Mouse (Mus musculus) stomach, embryonic 14.5 days (tissue): ENCODE results near the gene Hint1. TPM values are rescaled to one million over a fixed set of nuclear protein-coding genes. Genes with fewer than 3 reads are reported as not detected.
"Not testable (repeated sequence)": the region's sequence is repeated elsewhere in the genome, so short reads cannot be mapped to it uniquely, and the experiment has no call there.

Source experiments
- ATAC-seq: fragments of 200-750 bp; cut with Nextera tagmentation; 2 replicates; pipeline ENCODE4 v1.8.0; 2017; ENCODE audit warnings: low read depth, moderate TSS enrichment; ENCODE audit not compliant: insufficient number of reproducible peaks, insufficient read depth, low FRiP score
- H3K27ac ChIP-seq: fragments of 300-500 bp; sonication (generic); 2 replicates; pipeline ENCODE4 v1.5.1; 2014; ENCODE audit warnings: mild to moderate bottlenecking, low read length, moderate library complexity, mixed read lengths
- H3K27me3 ChIP-seq: fragments of 300-500 bp; sonication (generic); 2 replicates; pipeline ENCODE4 v1.6.1; 2014; ENCODE audit warnings: low read length, control low read depth, mixed read lengths; ENCODE audit not compliant: control insufficient read depth, insufficient read depth
- H3K36me3 ChIP-seq: fragments of 300-500 bp; sonication (generic); 2 replicates; pipeline ENCODE4 v1.6.1; 2014; ENCODE audit warnings: mild to moderate bottlenecking, control low read depth, low read length, moderate library complexity, mixed read lengths; ENCODE audit not compliant: control insufficient read depth, insufficient read depth
- H3K4me1 ChIP-seq: fragments of 300-500 bp; sonication (generic); 2 replicates; pipeline ENCODE4 v1.6.1; 2014; ENCODE audit warnings: low read length, control low read depth, mixed read lengths; ENCODE audit not compliant: control insufficient read depth, insufficient read depth
- H3K4me2 ChIP-seq: fragments of 300-500 bp; sonication (generic); replicated peaks from 2 replicates; pipeline ENCODE4 v1.6.1; 2014; ENCODE audit warnings: low read depth, low read length, control low read depth
- H3K4me3 ChIP-seq: fragments of 300-500 bp; sonication (generic); 2 replicates; pipeline ENCODE4 v1.5.1; 2014; ENCODE audit warnings: low read depth, low read length, control low read depth
- H3K9ac ChIP-seq: fragments of 300-500 bp; sonication (generic); replicated peaks from 2 replicates; pipeline ENCODE4 v1.6.1; 2014; ENCODE audit warnings: low read depth, mild to moderate bottlenecking, control low read depth, low read length, moderate library complexity, mixed read lengths
- H3K9me3 ChIP-seq: fragments of 300-500 bp; sonication (generic); 2 replicates; pipeline ENCODE4 v1.6.1; 2016; ENCODE audit warnings: low read depth, low read length, control low read depth; ENCODE audit not compliant: control insufficient read depth
- WGBS: fragments of 180-500 bp; shearing (Covaris S2); extraction: QIAGEN DNeasy Blood & Tissue Kit; methylation state at CpG from one replicate; pipeline ENCODE4 v1.1.7; 2014; 5-methylcytosine and 5-hydroxymethylcytosine counted together
- polyA plus RNA-seq: library from polyadenylated mRNA; unstranded; fragments of >200 nt; fragmentation: Nextera tagmentation; extraction: Ambion mirVana; gene quantifications from 2 replicates; pipeline ENCODE4 v1.2.1, GENCODE M21; 2014

Gene Hint1
- polyA plus RNA-seq, 1 experiment from 2014 or later = 672 TPM

DNA sequence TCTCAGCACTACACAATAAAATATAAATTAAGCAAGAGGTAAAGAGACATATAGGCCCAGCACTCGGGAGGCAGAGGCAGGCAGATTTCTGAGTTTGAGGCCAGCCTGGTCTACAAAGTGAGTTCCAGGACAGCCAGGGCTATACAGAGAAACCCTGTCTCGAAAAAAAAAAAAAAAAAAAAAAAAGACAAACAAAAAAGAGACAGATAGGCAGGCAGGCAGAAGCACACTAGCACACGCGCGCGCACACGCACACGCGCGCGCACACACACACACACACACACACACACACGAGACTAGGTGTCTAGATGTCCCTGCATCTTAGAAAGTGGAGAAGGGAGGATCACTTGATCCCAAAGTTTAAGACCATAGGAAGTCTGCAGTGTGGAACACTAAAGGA lies 7.3 kb upstream of the Hint1 start:
- H3K27me3 ChIP-seq, H3K4me2 ChIP-seq, H3K9me3 ChIP-seq, H3K27ac ChIP-seq, H3K36me3 ChIP-seq, H3K9ac ChIP-seq, H3K4me3 ChIP-seq, H3K4me1 ChIP-seq, ATAC-seq: not testable (repeated sequence)
- 88% methylated on average over 11 of the region's 12 CpGs for WGBS

- Histone ChIP-seq H3K4me2 (peak overlapping the region; percentile 73), H3K9ac (peak overlapping the region; percentile 57), H3K4me3 (peak overlapping the region; percentile 57), H3K4me1 (no peaks in the 10 kb centered on the region), H3K27ac (no peak overlapping the region), H3K36me3 (no peaks in the 10 kb centered on the region), H3K9me3 (no peaks in the 10 kb centered on the region), H3K27me3 (no peaks in the 10 kb centered on the region)
- WGBS = 22% methylated on average over 11 of the region's 11 CpGs
- no peak for ATAC-seq
Measured at GRCm38 (mm10) chr11:54859322-54860165, 6.6 kb upstream of the Hint1 start.

DNA sequence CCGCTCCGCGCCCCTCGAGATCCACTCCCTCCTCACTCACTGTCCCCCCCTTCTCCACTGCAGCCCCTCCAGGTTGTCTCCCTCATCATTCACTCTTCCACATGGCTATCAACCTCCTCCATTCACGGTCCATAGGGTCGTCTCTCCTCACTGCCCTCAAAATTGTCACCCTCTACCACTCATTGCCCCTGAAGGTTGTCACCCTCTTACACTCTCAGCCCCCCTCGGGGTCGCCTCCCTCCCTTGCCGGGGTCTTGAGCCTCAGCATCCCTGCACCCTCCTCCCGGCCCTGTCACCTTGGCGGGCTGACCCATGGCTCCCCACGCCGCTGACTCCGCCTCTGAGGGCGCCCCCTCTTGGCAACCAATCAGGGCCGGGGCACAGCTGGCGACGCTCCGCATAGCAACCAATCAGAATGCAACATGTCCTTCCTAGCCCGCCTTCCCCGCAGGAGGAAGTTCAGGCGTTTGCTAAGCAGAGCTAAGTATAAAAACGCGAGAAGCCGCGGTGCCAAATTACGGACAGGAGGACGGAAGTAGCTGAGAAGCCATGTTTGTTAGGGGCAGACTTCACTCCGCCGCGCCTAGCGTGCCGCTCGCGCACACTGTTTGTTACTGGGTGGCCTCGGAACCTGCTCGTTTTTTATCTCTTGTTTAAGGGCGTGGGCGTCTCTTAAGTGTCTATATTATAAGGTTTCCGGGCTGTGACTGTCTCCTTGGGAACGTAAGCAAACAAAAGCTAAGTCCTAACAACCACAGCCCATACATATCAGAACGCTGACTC lies 5.7 kb upstream of the Hint1 start, which contains the start of gene Lyrm7:
Gene Lyrm7, minus strand, starts transcription at position 661 of the 783 bp plus-strand sequence.
- Histone ChIP-seq H3K27me3 (no peaks in the 10 kb centered on the region), H3K9me3 (no peaks in the 10 kb centered on the region), H3K9ac (peak within 1 kb of the TSS; percentile 57), H3K27ac (peak within 1 kb of the TSS; percentile 87; the same call in 1 of the 2 replicates), H3K4me1 (no peaks in the 10 kb centered on the region), H3K4me2 (peak within 1 kb of the TSS; percentile 73), H3K36me3 (no peaks in the 10 kb centered on the region), H3K4me3 (peak within 1 kb of the TSS; percentile 57)
- peak; percentile 98 for ATAC-seq
- WGBS = under 1% methylated on average over 42 of the region's 42 CpGs

- no peak for ATAC-seq
Measured at GRCm38 (mm10) chr11:54861471-54862420, 4.4 kb upstream of the Hint1 start.

DNA sequence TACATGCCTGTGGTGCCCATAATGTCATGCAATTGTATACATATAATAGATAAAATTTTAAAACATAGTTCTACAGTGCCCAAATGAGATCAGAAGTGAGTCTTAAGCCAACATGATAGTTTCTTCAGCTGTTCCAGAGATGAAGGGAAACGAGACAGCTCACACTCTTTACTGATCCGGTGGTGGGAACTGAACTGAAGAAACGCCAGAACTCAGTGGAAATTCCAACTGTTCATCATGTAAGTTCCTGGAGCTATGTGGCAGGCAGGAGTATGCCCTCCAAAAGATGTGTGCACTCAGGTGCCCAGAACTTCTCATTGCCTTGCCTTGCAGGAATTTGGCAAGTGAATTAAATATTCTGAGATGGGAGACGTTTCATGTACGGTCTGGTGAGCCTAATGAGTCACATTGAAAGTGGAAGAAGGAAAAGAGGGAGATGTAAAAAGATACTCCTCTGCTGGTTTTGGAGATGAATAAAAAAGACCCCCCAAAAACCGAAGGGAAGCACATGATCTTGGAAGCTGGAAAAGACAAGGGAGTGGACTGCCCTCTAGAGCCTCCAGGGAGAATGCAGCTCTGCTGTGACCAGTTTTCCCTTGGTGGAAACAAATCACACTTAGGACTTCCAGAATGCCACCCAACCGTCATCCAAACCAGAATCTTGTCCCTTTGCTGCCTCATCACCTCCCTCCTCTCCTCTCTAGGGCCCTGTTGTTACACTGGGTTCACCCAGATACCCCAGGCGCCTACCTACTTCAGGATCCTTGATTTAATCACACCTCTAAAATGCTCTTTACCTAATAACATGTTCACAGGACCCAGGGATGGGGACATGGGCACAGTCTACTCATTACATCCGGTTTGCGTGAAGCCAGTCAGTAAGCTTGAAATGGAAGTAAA lies 3.3 kb upstream of the Hint1 start:
- Histone ChIP-seq H3K9ac (no peak overlapping the region), H3K27me3 (no peaks in the 10 kb centered on the region), H3K4me2 (no peak overlapping the region), H3K36me3 (no peaks in the 10 kb centered on the region), H3K9me3 (no peaks in the 10 kb centered on the region), H3K4me1 (peaks cover under 1% of the 10 kb centered on the region; the same call in 1 of the 2 replicates), H3K27ac (no peak overlapping the region), H3K4me3 (no peak overlapping the region)
- ATAC-seq = no peak
- 37% methylated on average over 10 of the region's 10 CpGs for WGBS

More at GRCm38 (mm10) chr11:54861471-54862420, 4.4 kb upstream of the Hint1 start:
- Histone ChIP-seq H3K27ac (peak overlapping the region; percentile 87; the same call in 1 of the 2 replicates), H3K9ac (no peak overlapping the region), H3K9me3 (no peaks in the 10 kb centered on the region), H3K27me3 (no peaks in the 10 kb centered on the region), H3K4me3 (peak overlapping the region; percentile 57; the same call in 1 of the 2 replicates), H3K36me3 (no peaks in the 10 kb centered on the region), H3K4me1 (no peaks in the 10 kb centered on the region), H3K4me2 (no peak overlapping the region)
- 89% methylated on average over 5 of the region's 5 CpGs for WGBS

DNA sequence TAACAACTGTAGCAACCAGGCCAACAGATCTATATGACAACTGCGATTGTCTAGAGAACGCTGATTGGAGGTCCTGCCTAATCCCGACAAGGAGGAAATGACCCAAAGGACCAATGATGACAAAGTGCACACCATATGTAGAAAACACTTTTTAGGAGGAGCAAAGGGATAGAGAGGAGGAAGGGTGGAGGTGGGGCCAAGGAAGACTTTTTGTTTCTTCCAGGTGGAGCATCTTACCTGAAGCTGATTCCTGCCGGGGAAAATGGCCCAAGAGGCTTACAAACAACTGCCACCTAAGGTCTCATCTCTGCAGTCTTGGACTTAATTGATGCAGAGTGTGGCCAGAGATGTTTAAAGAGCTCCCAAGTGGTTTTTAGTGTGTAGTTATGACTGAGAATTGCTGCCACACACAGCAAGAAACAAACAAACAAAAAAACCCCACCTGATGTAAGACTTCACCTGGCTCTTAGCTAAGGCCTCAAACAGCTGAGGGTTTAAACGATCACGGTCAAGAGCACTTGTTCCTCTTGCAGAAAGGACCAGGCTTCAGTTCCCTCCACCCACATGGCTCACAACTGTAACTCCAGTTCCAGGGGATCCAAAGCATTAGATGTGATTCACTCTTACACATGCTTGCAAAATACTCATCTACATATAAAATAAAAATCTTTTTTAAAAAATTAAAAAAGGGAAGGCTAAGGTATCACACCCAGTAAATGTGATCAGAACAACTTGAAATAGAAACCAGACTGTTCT lies 675 bp upstream of the Hint1 start:
- peak overlapping the region; percentile 45; the same call in 1 of the 2 replicates for H3K27ac ChIP-seq
- no peak for ATAC-seq
- peak overlapping the region; percentile 90 for H3K9ac ChIP-seq
- peak overlapping the region; percentile 31 for H3K4me2 ChIP-seq
- H3K27me3 ChIP-seq = no peaks in the 10 kb centered on the region
- 67% methylated on average over 6 of the region's 6 CpGs for WGBS
- H3K9me3 ChIP-seq = no peaks in the 10 kb centered on the region
- H3K4me3 ChIP-seq = peak overlapping the region; percentile 68
- peaks cover 7% of the 10 kb centered on the region; the same call in 1 of the 2 replicates for H3K4me1 ChIP-seq
- peaks cover 11% of the 10 kb centered on the region for H3K36me3 ChIP-seq

DNA sequence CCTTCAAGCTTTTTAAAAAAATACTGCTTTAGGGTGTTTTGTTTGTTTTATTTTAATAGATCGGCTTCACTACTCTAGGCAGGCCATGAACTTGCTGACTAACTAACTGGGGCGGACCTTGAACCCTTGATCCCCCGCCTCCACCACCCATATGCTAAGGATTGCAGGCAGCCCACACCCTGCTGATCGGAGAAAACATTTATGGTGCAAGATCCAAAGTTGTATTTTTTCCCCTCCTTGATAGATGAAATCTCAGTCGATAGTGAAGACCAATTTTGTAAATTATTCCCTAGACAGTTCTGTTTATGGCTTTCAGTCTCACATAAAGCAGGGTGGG lies 834 bp downstream of the Hint1 start:
- Histone ChIP-seq H3K4me2 (peak overlapping the region; percentile 52), H3K4me3 (peak overlapping the region; percentile 68), H3K27me3 (no peaks in the 10 kb centered on the region), H3K27ac (peak overlapping the region; percentile 83), H3K9me3 (no peaks in the 10 kb centered on the region), H3K9ac (peak overlapping the region; percentile 90), H3K36me3 (peaks cover 25% of the 10 kb centered on the region), H3K4me1 (peaks cover 7% of the 10 kb centered on the region; the same call in 1 of the 2 replicates)
- WGBS = 4% methylated on average over 5 of the region's 5 CpGs
- ATAC-seq = no peak
